Comparison of ENCODE assay signal across 13 mouse cellular contexts in genomic region chr11:46083835-46084444, GRCm38 (mm10). TPM values are rescaled to one million over a fixed set of nuclear protein-coding genes. Genes with fewer than 3 reads are reported as not detected.
DNase-seq lines count a peak whose midpoint lies in the region; ATAC-seq and TF ChIP-seq lines count a peak whose summit lies in the region.
"Had no signal": no experiment of that assay in that cellular context is flagged by ENCODE, and none has a peak within 500 bp of the region (broad histone marks: within the 10 kb centered on the region; RNA-seq: fewer than 3 reads in every experiment).

No protein-coding gene starts in this region.

- no peak for DNase-seq in intestine, embryonic 14.5 days (ENCODE audit: low spot score)
- no peak for DNase-seq in spleen, adult 2 months (ENCODE audit: low read depth in 1 of 2, low spot score in 2 of 2)
- no peak for DNase-seq in spleen, adult 12 weeks (ENCODE audit: low spot score)
- DNase-seq in layer of hippocampus, adult 2 months (ENCODE audit: low spot score in 2 of 2), result no peak
- DNase-seq: cerebellum, postnatal 25 days; gastrocnemius, postnatal 10 days; lung, postnatal 36 days had no signal

- peak overlapping the region; percentile 14; the same call in 1 of the 2 replicates for H3K27ac ChIP-seq in intestine, embryonic 14.5 days (ENCODE audit: low read depth)
- no peak overlapping the region; the same call in 1 of the 2 replicates for H3K27ac ChIP-seq in intestine, postnatal 0 days (ENCODE audit: low read depth, low read length)
- H3K27ac ChIP-seq in spleen, adult 2 months (ENCODE audit: insufficient read depth, low read length), result peak overlapping the region; percentile 47
- peak overlapping the region; percentile 10; the same call in 1 of the 2 replicates for H3K27ac ChIP-seq in liver, embryonic 15.5 days (replicated peaks)
- no peak overlapping the region for H3K27ac ChIP-seq in midbrain, embryonic 15.5 days
- H3K27ac ChIP-seq in layer of hippocampus, adult 2 months, result no peak overlapping the region
- H3K27ac ChIP-seq: embryonic facial prominence, embryonic 12.5 days; forebrain, embryonic 12.5 days; hindbrain, postnatal 0 days had no signal

- no peak overlapping the region for H3K9ac ChIP-seq in intestine, embryonic 14.5 days (ENCODE audit: low read length)
- H3K9ac ChIP-seq in intestine, postnatal 0 days (ENCODE audit: low read depth, low read length), result no peak overlapping the region
- no peak overlapping the region for H3K9ac ChIP-seq in liver, embryonic 15.5 days
- H3K9ac ChIP-seq in midbrain, embryonic 15.5 days, result no peak overlapping the region
- H3K9ac ChIP-seq: embryonic facial prominence, embryonic 12.5 days; forebrain, embryonic 12.5 days had no signal

- no peak for TF ChIP-seq POLR2A in spleen, adult 2 months (IDR thresholded peaks at IDR 0.05; ENCODE audit: low read depth, low read length)

- H3K36me3 ChIP-seq in intestine, embryonic 14.5 days (ENCODE audit: control insufficient read depth, insufficient read depth, low read length), result 0 out of 2 replicates have a peak, but pooled peaks cover 6% of the 10 kb centered on the region
- no peaks in the 10 kb centered on the region for H3K36me3 ChIP-seq in intestine, postnatal 0 days (ENCODE audit: control insufficient read depth, insufficient read depth)
- peaks cover 4% of the 10 kb centered on the region; the same call in 1 of the 2 replicates for H3K36me3 ChIP-seq in spleen, adult 2 months (ENCODE audit: control insufficient read depth, insufficient read depth, low read length)
- H3K36me3 ChIP-seq in liver, embryonic 15.5 days (replicated peaks), result no peaks in the 10 kb centered on the region
- no peaks in the 10 kb centered on the region for H3K36me3 ChIP-seq in midbrain, embryonic 15.5 days (replicated peaks)
- H3K36me3 ChIP-seq: embryonic facial prominence, embryonic 12.5 days; forebrain, embryonic 12.5 days had no signal

- H3K4me1 ChIP-seq in intestine, embryonic 14.5 days (replicated peaks; ENCODE audit: control insufficient read depth, insufficient read depth, low read length), result peaks cover 15% of the 10 kb centered on the region
- H3K4me1 ChIP-seq in intestine, postnatal 0 days (replicated peaks; ENCODE audit: control insufficient read depth, insufficient read depth, low read length), result no peaks in the 10 kb centered on the region; the same call in 1 of the 2 replicates
- peaks cover 14% of the 10 kb centered on the region for H3K4me1 ChIP-seq in spleen, adult 2 months (ENCODE audit: control insufficient read depth, insufficient read depth, insufficient read length)
- peaks cover 37% of the 10 kb centered on the region for H3K4me1 ChIP-seq in liver, embryonic 15.5 days (replicated peaks)
- H3K4me1 ChIP-seq in midbrain, embryonic 15.5 days, result no peaks in the 10 kb centered on the region
- H3K4me1 ChIP-seq: forebrain, embryonic 12.5 days had no signal

- no peak overlapping the region for H3K4me2 ChIP-seq in intestine, embryonic 14.5 days (ENCODE audit: low read length)
- no peak overlapping the region for H3K4me2 ChIP-seq in intestine, postnatal 0 days (replicated peaks; ENCODE audit: low read depth)
- no peak overlapping the region for H3K4me2 ChIP-seq in liver, embryonic 15.5 days
- no peak overlapping the region for H3K4me2 ChIP-seq in midbrain, embryonic 15.5 days
- H3K4me2 ChIP-seq: embryonic facial prominence, embryonic 12.5 days; forebrain, embryonic 12.5 days had no signal

- no peaks in the 10 kb centered on the region for H3K9me3 ChIP-seq in intestine, embryonic 14.5 days (ENCODE audit: control insufficient read depth, low read length)
- no peaks in the 10 kb centered on the region for H3K9me3 ChIP-seq in intestine, postnatal 0 days (ENCODE audit: control insufficient read depth)
- no peaks in the 10 kb centered on the region for H3K9me3 ChIP-seq in liver, embryonic 15.5 days (replicated peaks)
- no peaks in the 10 kb centered on the region for H3K9me3 ChIP-seq in midbrain, embryonic 15.5 days
- H3K9me3 ChIP-seq: embryonic facial prominence, embryonic 12.5 days; forebrain, embryonic 12.5 days had no signal

- TF ChIP-seq CTCF in intestine, postnatal 0 days (IDR thresholded peaks at IDR 0.05; ENCODE audit: low read depth), result no peak
- TF ChIP-seq CTCF in spleen, adult 2 months (IDR thresholded peaks at IDR 0.05; ENCODE audit: extremely low read depth, insufficient read depth, insufficient read length, insufficient replicate concordance), result no peak
- TF ChIP-seq CTCF in layer of hippocampus, adult 2 months (conservative IDR thresholded peaks at IDR 0.05), result no peak

- no peaks in the 10 kb centered on the region for H3K27me3 ChIP-seq in intestine, embryonic 14.5 days (replicated peaks; ENCODE audit: control insufficient read depth, insufficient read depth, low read length)
- no peaks in the 10 kb centered on the region for H3K27me3 ChIP-seq in intestine, postnatal 0 days (replicated peaks; ENCODE audit: control insufficient read depth, insufficient read depth, low read length)
- H3K27me3 ChIP-seq in spleen, adult 2 months (ENCODE audit: control insufficient read depth, insufficient read depth, low read length), result no peaks in the 10 kb centered on the region
- H3K27me3 ChIP-seq in liver, embryonic 15.5 days, result no peaks in the 10 kb centered on the region
- no peaks in the 10 kb centered on the region for H3K27me3 ChIP-seq in midbrain, embryonic 15.5 days (replicated peaks)
- H3K27me3 ChIP-seq: embryonic facial prominence, embryonic 12.5 days; forebrain, embryonic 12.5 days had no signal

- ATAC-seq in intestine, embryonic 14.5 days (replicated peaks; ENCODE audit: low FRiP score, low TSS enrichment, low read depth), result no peak
- no peak for ATAC-seq in intestine, postnatal 0 days
- ATAC-seq in liver, embryonic 15.5 days (ENCODE audit: insufficient read depth), result no peak
- no peak for ATAC-seq in midbrain, embryonic 15.5 days (replicated peaks)
- ATAC-seq: hindbrain, postnatal 0 days had no signal

- 84% methylated on average over 11 of the region's 11 CpGs for WGBS in intestine, embryonic 14.5 days
- WGBS in intestine, postnatal 0 days, result 74% methylated on average over 11 of the region's 11 CpGs
- 70% methylated on average over 11 of the region's 11 CpGs for WGBS in spleen, adult 2 months
- WGBS in liver, embryonic 15.5 days (ENCODE audit: insufficient replicate concordance), result 42% methylated on average over 11 of the region's 11 CpGs
- 91% methylated on average over 11 of the region's 11 CpGs for WGBS in midbrain, embryonic 15.5 days

- no peak overlapping the region for H3K4me3 ChIP-seq in intestine, embryonic 14.5 days (ENCODE audit: low read depth, low read length)
- no peak overlapping the region for H3K4me3 ChIP-seq in intestine, postnatal 0 days (ENCODE audit: low read depth, low read length)
- H3K4me3 ChIP-seq in spleen, adult 2 months (ENCODE audit: extremely low read depth, insufficient read depth, insufficient read length), result no peak overlapping the region
- H3K4me3 ChIP-seq in liver, embryonic 15.5 days (replicated peaks), result no peak overlapping the region
- no peak overlapping the region for H3K4me3 ChIP-seq in midbrain, embryonic 15.5 days
- no peak overlapping the region for H3K4me3 ChIP-seq in layer of hippocampus, adult 2 months
- H3K4me3 ChIP-seq: embryonic facial prominence, embryonic 12.5 days; forebrain, embryonic 12.5 days had no signal

RNA-seq across cellular contexts. Expression of gene Adam19, which starts 28.1 kb away (rescaled TPM):
- 21.3 and 24.6 TPM in 2 replicates for polyA plus RNA-seq in intestine, embryonic 14.5 days (2014; fragmentation: Nextera tagmentation; extraction: Ambion mirVana)
- 4.0 and 4.5 TPM in 2 replicates for polyA plus RNA-seq in intestine, postnatal 0 days (2015; fragmentation: Nextera tagmentation; extraction: Ambion mirVana)
- 21.3 and 24.9 TPM in 2 replicates for polyA plus RNA-seq in spleen, adult 2 months (2012; rRNA removed)
- polyA plus RNA-seq in liver, embryonic 15.5 days (2015; fragmentation: Nextera tagmentation; extraction: Ambion mirVana), result 0.93 and 0.98 TPM in 2 replicates
- 11.3 and 12.2 TPM in 2 replicates for polyA plus RNA-seq in midbrain, embryonic 15.5 days (2015; fragmentation: Nextera tagmentation; extraction: Ambion mirVana)
- total RNA-seq in layer of hippocampus, adult 2 months (2021), result 10 to 100 TPM; 11.3 to 12.6 TPM

RNA-seq across cellular contexts. Expression of gene Gm12166, which starts 31.8 kb away (rescaled TPM):
- polyA plus RNA-seq in intestine, embryonic 14.5 days (2014; fragmentation: Nextera tagmentation; extraction: Ambion mirVana), result 4.1 and 4.6 TPM in 2 replicates
- polyA plus RNA-seq in intestine, postnatal 0 days (2015; fragmentation: Nextera tagmentation; extraction: Ambion mirVana), result 9.5 and 10.2 TPM in 2 replicates
- 9.4 and 28.6 TPM in 2 replicates for polyA plus RNA-seq in spleen, adult 2 months (2012; rRNA removed)
- polyA plus RNA-seq in liver, embryonic 15.5 days (2015; fragmentation: Nextera tagmentation; extraction: Ambion mirVana), result 3.4 TPM in 2 replicates
- 4.0 and 5.4 TPM in 2 replicates for polyA plus RNA-seq in midbrain, embryonic 15.5 days (2015; fragmentation: Nextera tagmentation; extraction: Ambion mirVana)
- 1 to 10 TPM in 1 of 2 experiments, under 1 TPM in 1; 0.82 to 1.6 TPM for total RNA-seq in layer of hippocampus, adult 2 months (2021)

Comparison
In these comparisons a context has a peak if more than half of its experiments do, and no peak if none do; other contexts are left out.
1. H3K27ac ChIP-seq: peak in intestine, embryonic 14.5 days (single experiment), spleen, adult 2 months (single experiment) and liver, embryonic 15.5 days (single experiment); none in intestine, postnatal 0 days (single experiment), midbrain, embryonic 15.5 days (single experiment) and layer of hippocampus, adult 2 months (single experiment).